Mouse (Mus musculus) erythroblast, embryonic 14.5 days (primary cell): ENCODE measurements around the gene Dlgap1.

Source experiments
- GATA1 ChIP-seq: IDR thresholded peaks from 2 replicates; pipeline ENCODE4 v1.6.1; 2012; ENCODE audit warnings: low read length, inconsistent platforms, mixed read lengths
- TAL1 ChIP-seq: IDR thresholded peaks from 3 replicates; pipeline ENCODE4 v1.6.1; 2012; ENCODE audit warnings: low read length, inconsistent platforms, mixed read lengths

DNA sequence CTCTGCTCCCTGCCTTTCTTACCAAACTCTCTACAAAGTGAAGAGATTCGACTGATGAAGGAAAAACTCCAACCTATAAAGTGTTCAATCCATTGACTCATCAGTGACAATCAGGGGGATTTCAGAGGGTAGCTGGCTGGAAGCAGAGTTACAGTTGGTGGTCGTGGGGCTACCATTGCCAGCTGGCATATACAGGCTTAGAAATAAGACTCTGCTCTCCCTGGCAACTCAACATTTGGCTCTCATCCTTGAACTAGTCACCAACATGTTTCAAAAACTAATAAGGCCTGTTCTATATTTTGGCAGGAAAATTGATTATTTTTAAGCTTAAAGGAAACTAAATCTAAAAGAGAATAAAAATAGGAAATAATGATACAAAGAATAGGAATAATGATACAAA is 333.8 kb downstream of the Dlgap1 start:
- no peak for TF ChIP-seq TAL1
- no peak for TF ChIP-seq GATA1
